Comparison of ENCODE assay signal across 31 mouse cellular contexts in genomic region chr4:94559266-94559665, GRCm38 (mm10). TPM values are rescaled to one million over a fixed set of nuclear protein-coding genes. Genes with fewer than 3 reads are reported as not detected.
DNase-seq lines count a peak whose midpoint lies in the region; ATAC-seq and TF ChIP-seq lines count a peak whose summit lies in the region.
"Had no signal": no experiment of that assay in that cellular context is flagged by ENCODE, and none has a peak within 500 bp of the region (broad histone marks: within the 10 kb centered on the region; RNA-seq: fewer than 3 reads in every experiment).

No protein-coding gene starts in this region.

- H3K9ac ChIP-seq in kidney, embryonic 14.5 days (ENCODE audit: low read depth, low read length), result no peak overlapping the region
- H3K9ac ChIP-seq in midbrain, embryonic 15.5 days, result no peak overlapping the region
- H3K9ac ChIP-seq: embryonic facial prominence, embryonic 15.5 days; forebrain, embryonic 13.5 days; heart, embryonic 15.5 days; hindbrain, embryonic 12.5 days; limb, embryonic 15.5 days; liver, embryonic 13.5 days; neural tube, embryonic 12.5 days had no signal

- DNase-seq in kidney, adult 2 months, result peak; percentile 31
- DNase-seq in midbrain, embryonic 10.5 days (ENCODE audit: low spot score), result peak; percentile 23
- peak; percentile 56 for DNase-seq in embryo, embryonic 10.5 days (ENCODE audit: low spot score)
- DNase-seq in gonadal fat pad, adult 2 months (ENCODE audit: low read depth), result peak; percentile 50
- DNase-seq in cerebellum, postnatal 10 days, result no peak
- no peak for DNase-seq in urinary bladder, postnatal 36 days (ENCODE audit: low spot score in 2 of 2)
- DNase-seq: adrenal gland, adult 8-10 months; cerebellum, adult 2 months; cerebellum, postnatal 25 days; gastrocnemius, postnatal 10 days; layer of hippocampus, postnatal 36 days; liver, embryonic 13.5 days; lung, adult 18-20 months; lung, postnatal 4 days; right cerebral cortex, postnatal 14 days had no signal

- no peaks in the 10 kb centered on the region for H3K36me3 ChIP-seq in kidney, adult 2 months (ENCODE audit: control insufficient read depth, insufficient read depth, low read length)
- no peaks in the 10 kb centered on the region for H3K36me3 ChIP-seq in kidney, embryonic 14.5 days (ENCODE audit: control insufficient read depth, insufficient read depth, low read length)
- H3K36me3 ChIP-seq in midbrain, embryonic 10.5 days, result no peaks in the 10 kb centered on the region
- H3K36me3 ChIP-seq in midbrain, embryonic 15.5 days (replicated peaks), result no peaks in the 10 kb centered on the region
- H3K36me3 ChIP-seq: embryonic facial prominence, embryonic 15.5 days; heart, embryonic 10.5 days; heart, embryonic 15.5 days; hindbrain, embryonic 12.5 days; limb, embryonic 10.5 days; limb, embryonic 15.5 days; liver, embryonic 13.5 days; neural tube, embryonic 12.5 days had no signal

- H3K4me2 ChIP-seq in kidney, embryonic 14.5 days (replicated peaks; ENCODE audit: low read depth, low read length), result no peak overlapping the region
- no peak overlapping the region for H3K4me2 ChIP-seq in midbrain, embryonic 15.5 days
- H3K4me2 ChIP-seq: embryonic facial prominence, embryonic 15.5 days; forebrain, embryonic 13.5 days; heart, embryonic 15.5 days; hindbrain, embryonic 12.5 days; limb, embryonic 15.5 days; liver, embryonic 13.5 days; neural tube, embryonic 12.5 days had no signal

- no peak overlapping the region; the same call in 1 of the 2 replicates for H3K27ac ChIP-seq in kidney, adult 2 months (ENCODE audit: insufficient read depth, low read depth, low read length)
- no peak overlapping the region for H3K27ac ChIP-seq in kidney, embryonic 14.5 days (ENCODE audit: low read depth, low read length)
- no peak overlapping the region for H3K27ac ChIP-seq in midbrain, embryonic 10.5 days (replicated peaks)
- no peak overlapping the region for H3K27ac ChIP-seq in midbrain, embryonic 15.5 days
- H3K27ac ChIP-seq: embryonic facial prominence, embryonic 15.5 days; forebrain, embryonic 13.5 days; heart, embryonic 10.5 days; heart, embryonic 15.5 days; hindbrain, embryonic 12.5 days; limb, embryonic 10.5 days; limb, embryonic 15.5 days; liver, embryonic 13.5 days; neural tube, embryonic 12.5 days had no signal

- no peaks in the 10 kb centered on the region for H3K9me3 ChIP-seq in kidney, embryonic 14.5 days (ENCODE audit: control insufficient read depth, low read length)
- no peaks in the 10 kb centered on the region for H3K9me3 ChIP-seq in midbrain, embryonic 10.5 days (replicated peaks)
- no peaks in the 10 kb centered on the region for H3K9me3 ChIP-seq in midbrain, embryonic 15.5 days
- H3K9me3 ChIP-seq: embryonic facial prominence, embryonic 15.5 days; forebrain, embryonic 13.5 days; heart, embryonic 10.5 days; heart, embryonic 15.5 days; hindbrain, embryonic 12.5 days; limb, embryonic 10.5 days; limb, embryonic 15.5 days; liver, embryonic 13.5 days; megakaryocyte, embryonic 14.5 days; neural tube, embryonic 12.5 days had no signal

- ATAC-seq in kidney, embryonic 14.5 days (ENCODE audit: low FRiP score, low TSS enrichment), result no peak
- ATAC-seq in midbrain, embryonic 15.5 days (replicated peaks), result no peak
- ATAC-seq: forebrain, embryonic 13.5 days; intestine, embryonic 16.5 days; lung, postnatal 0 days; midbrain, embryonic 16.5 days had no signal

- WGBS in kidney, adult 2 months, result 23% methylated on average over 2 of the region's 2 CpGs
- WGBS in kidney, embryonic 14.5 days, result 38% methylated on average over 2 of the region's 2 CpGs
- 55% methylated on average over 2 of the region's 2 CpGs for WGBS in midbrain, embryonic 10.5 days
- WGBS in midbrain, embryonic 15.5 days, result 40% methylated on average over 2 of the region's 2 CpGs

- peaks cover 10% of the 10 kb centered on the region for H3K4me1 ChIP-seq in kidney, adult 2 months (ENCODE audit: control insufficient read depth, insufficient read depth, low read length)
- peaks cover 8% of the 10 kb centered on the region for H3K4me1 ChIP-seq in kidney, embryonic 14.5 days (ENCODE audit: control insufficient read depth, insufficient read depth, low read length)
- H3K4me1 ChIP-seq in midbrain, embryonic 10.5 days, result peaks cover 22% of the 10 kb centered on the region
- H3K4me1 ChIP-seq in midbrain, embryonic 15.5 days, result peaks cover 19% of the 10 kb centered on the region

- no peak overlapping the region for H3K4me3 ChIP-seq in kidney, adult 2 months (ENCODE audit: insufficient read depth, low read depth, low read length)
- H3K4me3 ChIP-seq in kidney, embryonic 14.5 days (ENCODE audit: low read length), result no peak overlapping the region
- H3K4me3 ChIP-seq in midbrain, embryonic 10.5 days, result no peak overlapping the region
- H3K4me3 ChIP-seq in midbrain, embryonic 15.5 days, result no peak overlapping the region
- H3K4me3 ChIP-seq: embryonic facial prominence, embryonic 15.5 days; forebrain, embryonic 13.5 days; heart, embryonic 10.5 days; heart, embryonic 15.5 days; hindbrain, embryonic 12.5 days; limb, embryonic 10.5 days; limb, embryonic 15.5 days; liver, embryonic 13.5 days; megakaryocyte, embryonic 14.5 days; neural tube, embryonic 12.5 days had no signal

- no peaks in the 10 kb centered on the region for H3K27me3 ChIP-seq in kidney, adult 2 months (replicated peaks; ENCODE audit: control insufficient read depth, insufficient read depth, low read length)
- H3K27me3 ChIP-seq in kidney, embryonic 14.5 days (ENCODE audit: control insufficient read depth, insufficient read depth, low read length), result no peaks in the 10 kb centered on the region
- H3K27me3 ChIP-seq in midbrain, embryonic 10.5 days (ENCODE audit: low read depth, poor library complexity, severe bottlenecking), result no peaks in the 10 kb centered on the region
- no peaks in the 10 kb centered on the region for H3K27me3 ChIP-seq in midbrain, embryonic 15.5 days (replicated peaks)
- H3K27me3 ChIP-seq: embryonic facial prominence, embryonic 15.5 days; forebrain, embryonic 13.5 days; heart, embryonic 15.5 days; hindbrain, embryonic 12.5 days; limb, embryonic 15.5 days; liver, embryonic 13.5 days; megakaryocyte, embryonic 14.5 days; neural tube, embryonic 12.5 days had no signal

- no peak for TF ChIP-seq CTCF in kidney, adult 2 months (conservative IDR thresholded peaks at IDR 0.05; ENCODE audit: insufficient read depth, insufficient read length, low read depth, low read length)

- TF ChIP-seq POLR2A in kidney, adult 2 months (IDR thresholded peaks at IDR 0.05; ENCODE audit: low read depth, low read length), result no peak

RNA-seq across cellular contexts. Expression of gene Caap1, which starts 2.7 kb away (rescaled TPM):
- 2.4 and 2.9 TPM in 2 replicates for polyA plus RNA-seq in kidney, adult 2 months (2012; rRNA removed)
- 25.1 and 25.8 TPM in 2 replicates for polyA plus RNA-seq in kidney, embryonic 14.5 days (2014; fragmentation: Nextera tagmentation; extraction: Ambion mirVana)
- polyA plus RNA-seq in midbrain, embryonic 10.5 days (2016; fragmentation: Nextera tagmentation; extraction: Ambion mirVana), result 24.4 and 27.8 TPM in 2 replicates
- polyA plus RNA-seq in midbrain, embryonic 15.5 days (2015; fragmentation: Nextera tagmentation; extraction: Ambion mirVana), result 16.7 and 17.3 TPM in 2 replicates
- 3.1 and 7.0 TPM in 2 replicates for polyA plus RNA-seq in gonadal fat pad, adult 2 months (2012; rRNA removed)

RNA-seq across cellular contexts. Expression of gene Gm10306, which starts 2.9 kb away (rescaled TPM):
- polyA plus RNA-seq in kidney, adult 2 months (2012; rRNA removed), result not detected in 2 replicates
- polyA plus RNA-seq in kidney, embryonic 14.5 days (2014; fragmentation: Nextera tagmentation; extraction: Ambion mirVana), result not detected in 2 replicates
- 0.52 TPM in 1 of 2 replicates, not detected in the other for polyA plus RNA-seq in midbrain, embryonic 10.5 days (2016; fragmentation: Nextera tagmentation; extraction: Ambion mirVana)
- 0.70 TPM in 1 of 2 replicates, not detected in the other for polyA plus RNA-seq in midbrain, embryonic 15.5 days (2015; fragmentation: Nextera tagmentation; extraction: Ambion mirVana)
- polyA plus RNA-seq in gonadal fat pad, adult 2 months (2012; rRNA removed), result 0.46 TPM in 1 of 2 replicates, not detected in the other
- polyA plus RNA-seq: cerebellum, adult 2 months; embryonic facial prominence, embryonic 15.5 days; heart, embryonic 10.5 days; heart, embryonic 15.5 days; hindbrain, embryonic 12.5 days; limb, embryonic 10.5 days; limb, embryonic 15.5 days; midbrain, embryonic 16.5 days; neural tube, embryonic 12.5 days; small intestine, adult 2 months; stomach, embryonic 14.5 days had no signal

RNA-seq across cellular contexts. Expression of gene Plaa, which starts 43.8 kb away (rescaled TPM):
- polyA plus RNA-seq in kidney, adult 2 months (2012; rRNA removed), result 26.5 and 41.9 TPM in 2 replicates
- 57.4 and 83.2 TPM in 2 replicates for polyA plus RNA-seq in kidney, embryonic 14.5 days (2014; fragmentation: Nextera tagmentation; extraction: Ambion mirVana)
- polyA plus RNA-seq in midbrain, embryonic 10.5 days (2016; fragmentation: Nextera tagmentation; extraction: Ambion mirVana), result 92.6 and 95.1 TPM in 2 replicates
- 72.6 and 74.9 TPM in 2 replicates for polyA plus RNA-seq in midbrain, embryonic 15.5 days (2015; fragmentation: Nextera tagmentation; extraction: Ambion mirVana)
- polyA plus RNA-seq in gonadal fat pad, adult 2 months (2012; rRNA removed), result 32.4 and 33.7 TPM in 2 replicates

RNA-seq across cellular contexts. Expression of gene Ift74, which starts 55.0 kb away (rescaled TPM):
- polyA plus RNA-seq in kidney, adult 2 months (2012; rRNA removed), result 1.6 and 2.0 TPM in 2 replicates
- 51.7 and 64.6 TPM in 2 replicates for polyA plus RNA-seq in kidney, embryonic 14.5 days (2014; fragmentation: Nextera tagmentation; extraction: Ambion mirVana)
- polyA plus RNA-seq in midbrain, embryonic 10.5 days (2016; fragmentation: Nextera tagmentation; extraction: Ambion mirVana), result 59.6 and 65.4 TPM in 2 replicates
- 20.5 and 23.1 TPM in 2 replicates for polyA plus RNA-seq in midbrain, embryonic 15.5 days (2015; fragmentation: Nextera tagmentation; extraction: Ambion mirVana)
- 2.6 and 3.1 TPM in 2 replicates for polyA plus RNA-seq in gonadal fat pad, adult 2 months (2012; rRNA removed)

Comparison
In these comparisons a context has a peak if more than half of its experiments do, and no peak if none do; other contexts are left out.
1. DNase-seq: peak in kidney, adult 2 months (single experiment), midbrain, embryonic 10.5 days (single experiment), embryo, embryonic 10.5 days (single experiment) and gonadal fat pad, adult 2 months (single experiment); none in cerebellum, postnatal 10 days (0 of 2) and urinary bladder, postnatal 36 days (0 of 2).